Mouse (Mus musculus): ENCODE data around the gene 2210016F16Rik.
A peak's percentile ranks its signal among the peaks of the same experiment; 100 is the strongest.
"Not testable (repeated sequence)": the region's sequence is repeated elsewhere in the genome, so short reads cannot be mapped to it uniquely, and the experiment has no call there.

2210016F16Rik gene

DNA sequence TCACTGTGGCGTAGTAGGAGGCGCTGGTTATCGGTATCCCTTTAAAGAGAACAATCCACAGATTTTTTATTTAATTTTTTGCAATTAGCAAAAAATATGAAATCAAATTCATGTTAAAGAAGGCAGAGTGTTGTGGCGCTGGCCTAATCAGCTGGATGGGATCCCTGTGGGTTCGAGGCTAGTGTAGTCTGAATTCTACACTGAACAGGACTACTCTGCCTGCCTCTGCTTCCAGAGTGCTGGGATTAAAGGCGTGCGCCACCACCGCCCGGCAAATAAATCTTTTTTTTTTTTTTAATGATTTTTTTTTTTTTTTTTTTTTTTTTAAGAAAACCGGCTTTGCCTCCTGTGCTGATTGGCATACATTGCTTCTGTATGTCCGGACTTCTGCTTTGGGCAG is 654 bp downstream of the 2210016F16Rik start:
- DNase-seq (ENCODE audit: extremely low spot score, low read depth, low spot score): no peak

DNA sequence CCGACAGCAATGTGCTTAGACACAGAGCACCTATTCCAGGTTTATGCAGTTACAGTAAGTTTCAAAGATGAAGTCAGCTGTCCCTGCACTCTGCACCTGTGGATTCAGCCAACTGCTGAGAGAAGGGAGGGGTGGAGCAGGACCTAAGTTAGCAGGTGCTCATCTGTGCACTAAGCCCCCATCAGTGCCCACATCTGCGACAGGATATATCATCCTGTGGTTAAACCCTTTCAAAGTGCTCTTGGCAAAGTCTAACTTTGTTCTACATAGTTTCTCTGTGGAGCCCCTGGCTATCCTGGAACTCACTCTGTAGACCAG is 11.9 kb downstream of the 2210016F16Rik start:
- DNase-seq (ENCODE audit: extremely low spot score, low read depth, low spot score): no peak

DNA sequence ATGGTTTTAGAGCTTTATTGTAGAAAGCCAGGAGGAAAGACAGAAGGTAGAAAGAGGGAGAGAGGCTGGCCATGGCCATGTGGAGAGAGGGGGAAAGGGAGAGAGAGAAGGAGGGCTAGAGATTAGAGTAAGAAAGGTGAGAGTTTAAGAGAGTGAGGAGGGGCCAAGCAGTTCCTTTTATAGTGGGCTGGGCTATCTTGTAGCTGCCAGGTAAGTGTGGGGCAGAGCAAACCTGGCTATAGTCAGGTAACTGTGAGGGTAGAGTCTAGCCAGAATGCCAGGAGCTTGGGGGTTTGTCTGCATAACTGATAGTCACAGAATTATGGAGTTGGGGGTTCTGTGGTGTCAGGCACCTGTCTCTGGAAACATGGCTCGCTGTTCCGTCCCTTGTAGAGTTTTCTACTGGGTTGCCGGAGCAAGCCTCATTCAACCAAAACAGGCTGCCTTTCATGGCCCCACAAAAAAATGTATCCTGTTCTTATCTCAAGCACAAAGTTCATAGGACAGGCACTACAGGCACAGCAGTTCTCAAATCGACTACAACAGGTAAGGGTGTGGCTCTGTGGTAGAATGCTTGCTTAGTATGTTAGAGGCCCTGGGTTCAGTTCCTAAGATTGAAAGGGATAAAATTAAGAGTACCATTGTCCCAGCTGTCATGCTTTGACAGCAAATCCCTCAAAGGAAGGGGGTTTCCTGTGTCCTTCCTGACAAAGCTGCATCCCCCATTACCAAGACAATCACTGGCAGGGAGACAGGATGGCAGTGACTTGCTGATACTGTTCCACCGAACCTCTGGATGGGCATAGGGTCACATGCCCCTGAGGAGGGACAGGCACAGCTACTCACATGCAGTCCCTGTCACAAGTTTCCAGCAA is 12.5 kb downstream of the 2210016F16Rik start:
- no peak for DNase-seq (ENCODE audit: extremely low spot score, low read depth, low spot score)

DNA sequence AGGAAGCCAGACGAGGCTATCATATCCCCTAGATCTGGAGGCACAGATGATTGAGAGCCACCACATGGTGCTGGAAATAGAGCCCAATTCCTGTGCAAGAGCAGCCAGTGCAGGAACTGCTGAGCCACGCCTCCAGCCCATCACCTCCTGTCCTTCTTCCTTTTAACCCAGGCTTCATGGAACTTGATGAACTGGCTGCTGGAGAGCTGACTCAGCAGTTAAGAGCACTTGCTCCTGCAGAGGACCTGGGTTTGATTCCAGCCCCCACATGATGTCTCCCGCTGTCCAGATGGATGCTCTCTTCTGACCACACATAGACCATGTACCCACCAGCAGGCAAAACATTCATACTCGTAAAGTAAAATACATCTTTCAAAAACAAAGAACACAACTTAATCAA is 16.2 kb downstream of the 2210016F16Rik start:
- no peak for DNase-seq (ENCODE audit: extremely low spot score, low read depth, low spot score)

DNA sequence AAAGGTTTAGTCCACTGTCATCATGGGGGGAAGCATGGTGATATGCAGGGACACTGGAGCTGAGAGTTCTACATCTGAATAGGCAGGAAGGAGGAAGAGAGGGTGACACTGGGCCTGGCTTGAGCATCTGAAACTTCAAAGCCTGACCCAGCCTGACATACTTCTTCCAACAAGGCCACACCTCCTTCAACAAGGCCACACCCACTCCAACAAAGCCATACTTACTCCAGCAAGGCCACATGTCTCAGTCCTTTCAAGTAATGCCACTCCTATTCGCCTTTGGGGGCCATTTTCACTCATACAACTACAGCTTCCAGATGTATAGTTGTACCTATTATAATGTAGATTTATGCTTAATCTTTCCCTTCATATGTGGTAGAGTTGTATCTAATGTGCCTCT is 17.4 kb downstream of the 2210016F16Rik start:
- no peak for DNase-seq (ENCODE audit: extremely low spot score, low read depth, low spot score)

DNA sequence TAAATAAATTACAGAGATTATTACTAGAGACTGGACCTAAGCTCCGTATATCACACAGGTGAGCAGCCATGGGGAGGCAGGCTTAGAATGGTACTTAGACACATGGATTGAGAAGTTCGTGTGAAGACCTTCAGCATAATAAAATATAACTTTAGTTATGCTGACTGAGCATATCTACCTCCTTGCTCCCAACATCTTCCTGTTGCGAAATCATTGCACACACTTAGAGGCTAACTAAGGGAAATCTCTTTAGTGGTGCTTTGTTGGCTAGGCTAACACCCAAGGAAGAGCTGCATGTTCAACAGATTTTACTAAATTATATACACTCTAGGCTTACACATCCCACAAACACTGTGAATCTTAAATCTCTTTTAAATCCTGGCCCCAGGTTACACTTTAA is 18.7 kb downstream of the 2210016F16Rik start:
- no peak for DNase-seq (ENCODE audit: extremely low spot score, low read depth, low spot score)

DNA sequence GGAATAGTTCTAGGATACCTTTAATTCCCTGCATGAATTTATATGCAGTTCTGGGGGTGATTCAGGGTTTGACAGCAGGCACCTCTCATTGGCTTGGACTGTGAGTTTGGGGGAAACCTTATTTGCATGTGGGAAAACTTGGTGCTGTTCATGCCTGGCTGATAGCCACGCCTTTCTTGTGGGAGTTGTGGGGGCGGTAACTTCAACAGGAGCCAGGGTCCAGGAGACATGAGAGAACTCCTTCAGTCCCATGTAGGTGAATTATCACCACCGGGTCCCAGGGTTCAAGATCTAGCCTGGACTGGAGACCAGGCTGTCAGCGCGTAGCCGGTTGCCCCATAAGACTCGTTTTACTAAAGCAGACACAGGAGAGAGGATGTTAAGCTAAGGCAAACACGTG is 19.8 kb downstream of the 2210016F16Rik start:
- not testable (repeated sequence) for DNase-seq (ENCODE audit: extremely low spot score, low read depth, low spot score)

DNA sequence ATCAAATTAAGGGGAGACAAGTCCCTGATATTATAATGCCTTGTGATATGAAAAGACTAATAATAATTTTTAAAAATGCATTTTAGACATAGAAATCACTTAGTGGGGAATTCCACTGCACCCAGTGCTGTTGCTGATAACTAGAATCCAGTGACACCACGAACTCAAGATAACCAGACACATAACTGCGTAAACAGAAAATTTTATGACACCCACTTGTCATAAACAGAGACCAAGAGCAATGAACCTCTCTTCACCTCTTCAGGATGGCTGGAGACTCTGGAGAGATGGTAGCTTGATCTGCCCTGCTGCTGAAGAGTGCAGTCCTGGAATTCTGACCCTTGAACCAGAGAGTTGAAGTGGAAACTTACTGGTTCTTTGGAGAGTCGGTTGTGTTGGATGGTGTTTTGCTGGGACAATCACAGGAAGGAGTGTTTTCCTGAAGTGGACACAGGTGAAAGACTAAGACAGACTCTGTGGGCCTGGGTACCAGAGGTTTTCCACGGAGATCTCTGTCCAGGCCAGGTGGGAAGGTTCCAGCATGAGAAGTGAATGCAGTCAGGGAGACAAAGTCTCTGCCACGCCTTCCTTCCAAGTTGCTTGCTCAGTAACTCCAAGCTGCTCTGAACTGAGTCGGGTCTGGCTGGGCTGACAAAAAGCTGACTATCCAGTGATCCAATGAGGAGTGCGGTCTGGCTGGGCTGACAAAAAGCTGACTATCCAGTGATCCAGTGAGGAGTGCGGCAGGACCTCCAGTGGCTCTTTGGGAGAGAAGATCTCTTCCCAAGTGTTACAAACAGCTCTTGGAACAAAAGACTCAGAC is 20.5 kb downstream of the 2210016F16Rik start:
- no peak for DNase-seq (ENCODE audit: extremely low spot score, low read depth, low spot score)

DNA sequence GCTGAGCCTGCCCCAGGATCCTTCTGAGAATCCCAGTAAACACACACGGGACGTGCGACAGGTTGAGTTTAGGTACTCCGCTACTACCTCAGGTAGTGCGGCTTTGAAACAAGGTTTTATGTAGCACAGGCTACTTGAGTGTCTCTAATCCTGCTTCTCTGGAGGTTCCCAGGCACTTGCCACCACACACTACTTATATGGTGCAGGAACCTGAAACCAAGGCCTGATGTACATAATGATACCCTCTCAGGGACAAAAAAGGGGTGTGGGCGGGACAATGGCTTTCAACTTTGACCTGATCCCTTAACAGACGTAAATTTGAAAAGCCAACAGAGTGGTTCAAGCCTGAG is 25.7 kb downstream of the 2210016F16Rik start:
- DNase-seq (ENCODE audit: extremely low spot score, low read depth, low spot score): no peak

DNA sequence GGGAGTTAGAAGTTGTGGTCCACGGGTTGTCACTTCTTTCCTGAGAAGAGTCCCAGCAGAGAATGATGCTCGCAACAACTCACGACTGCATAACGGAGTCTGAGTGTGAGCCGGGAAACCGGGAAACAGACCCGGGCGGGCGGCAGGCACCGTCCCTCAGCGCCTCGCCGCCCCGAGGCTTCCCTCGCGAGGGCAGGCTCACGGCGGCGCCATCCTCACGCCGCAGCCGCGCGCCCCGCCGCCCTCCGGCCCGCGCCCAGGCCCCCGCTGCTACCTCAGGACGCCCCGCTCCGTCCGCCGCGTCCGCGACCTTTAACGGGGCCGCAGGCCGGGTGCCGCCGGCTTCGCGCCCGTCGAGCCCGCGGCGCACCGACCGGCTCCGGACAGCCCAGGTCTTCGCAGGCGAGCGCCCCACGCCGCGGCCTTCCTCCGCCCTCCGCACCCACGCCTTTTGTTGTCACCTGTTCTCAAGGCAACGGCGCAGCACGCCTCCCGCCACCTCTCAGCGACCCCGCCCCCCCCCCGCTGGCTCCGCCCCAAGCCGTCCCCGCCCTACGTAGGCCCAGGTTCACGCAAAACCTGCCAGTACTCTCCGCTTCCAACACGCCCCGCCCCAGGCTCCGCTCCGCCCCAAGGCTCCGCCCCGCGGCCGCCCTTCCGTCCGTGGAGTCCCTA is 26.3 kb downstream of the 2210016F16Rik start, which contains the start of gene Kif27:
TSS of gene Kif27 (minus strand) at position 494 of the 675 bp plus-strand sequence.
- DNase-seq (ENCODE audit: extremely low spot score, low read depth, low spot score): peak; percentile 52

DNA sequence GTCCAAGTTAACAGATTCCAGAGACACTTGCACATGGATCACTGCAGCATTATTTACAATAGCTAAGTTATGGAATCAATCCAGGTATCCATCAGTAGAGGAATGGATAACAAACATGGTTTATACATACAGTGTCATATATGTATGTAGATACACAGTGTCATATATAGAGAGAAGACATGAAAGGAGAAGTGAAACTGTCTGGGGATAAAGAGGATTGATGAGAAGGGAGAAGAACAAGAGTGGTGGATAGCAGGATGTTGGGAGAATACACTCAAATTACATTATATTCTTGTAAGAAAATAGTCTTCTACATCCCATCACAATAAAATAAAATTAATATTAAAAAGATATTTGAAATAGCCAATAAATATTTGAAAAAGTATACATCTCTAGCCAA is 32.0 kb downstream of the 2210016F16Rik start:
- DNase-seq (ENCODE audit: extremely low spot score, low read depth, low spot score): no peak

DNA sequence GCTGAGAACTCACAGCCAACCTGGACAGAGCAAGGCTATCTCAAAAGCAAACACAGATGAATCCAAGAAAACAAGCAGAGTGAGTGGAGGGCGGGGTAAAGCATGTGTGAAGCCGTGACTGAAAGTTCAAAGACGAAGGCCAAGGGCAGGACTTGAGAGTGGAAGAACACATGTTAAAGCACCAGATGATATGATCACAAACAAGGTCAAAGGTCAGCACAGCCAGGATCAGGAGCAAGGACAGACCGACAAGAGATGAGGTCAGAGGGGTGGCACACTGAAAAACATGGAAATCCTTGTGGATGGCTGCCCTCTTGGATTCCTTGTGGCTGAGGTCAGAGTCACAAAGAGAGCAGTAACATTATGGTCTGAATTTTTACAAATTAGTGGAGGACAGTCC is 34.4 kb downstream of the 2210016F16Rik start:
- no peak for DNase-seq (ENCODE audit: extremely low spot score, low read depth, low spot score)

DNA sequence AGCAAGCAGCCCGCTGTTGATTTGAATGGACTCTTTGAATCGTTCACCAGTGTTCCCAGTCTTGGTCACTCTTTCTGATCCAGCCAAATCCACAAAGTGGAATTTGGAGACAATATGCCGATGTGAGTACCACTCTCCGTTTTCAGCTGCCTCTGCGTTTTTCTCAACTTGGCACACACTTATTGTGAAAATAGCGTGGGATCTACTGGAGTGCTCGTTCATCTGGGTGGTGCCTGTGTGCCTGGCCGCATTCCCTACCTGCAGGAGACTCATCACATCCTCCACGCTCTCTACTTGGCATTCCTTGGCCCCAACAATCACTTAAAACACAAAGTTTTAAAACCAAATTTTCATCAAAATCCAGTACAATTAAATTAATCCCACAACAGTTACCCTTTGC is 40.5 kb downstream of the 2210016F16Rik start:
- DNase-seq (ENCODE audit: extremely low spot score, low read depth, low spot score): no peak

DNA sequence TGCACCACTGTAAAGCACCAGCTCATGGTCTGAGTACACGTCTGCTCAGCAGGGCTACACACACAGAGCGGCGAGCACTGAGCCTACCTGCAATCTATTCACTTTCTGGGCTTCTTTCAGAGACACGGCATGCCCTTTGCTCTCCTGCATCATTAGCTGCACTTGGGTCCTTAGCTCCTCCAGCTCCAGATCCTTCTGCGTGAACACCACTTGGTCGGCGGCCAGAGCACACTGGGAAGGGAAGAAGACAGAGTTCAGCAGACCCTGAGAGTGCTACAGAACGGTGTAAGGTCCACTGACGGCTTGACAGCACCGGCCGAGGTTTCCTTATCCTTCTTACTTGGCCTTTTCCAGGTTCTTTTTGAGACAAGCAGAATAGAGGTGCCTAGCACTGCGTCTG is 47.6 kb downstream of the 2210016F16Rik start:
- DNase-seq (ENCODE audit: extremely low spot score, low read depth, low spot score): no peak

DNA sequence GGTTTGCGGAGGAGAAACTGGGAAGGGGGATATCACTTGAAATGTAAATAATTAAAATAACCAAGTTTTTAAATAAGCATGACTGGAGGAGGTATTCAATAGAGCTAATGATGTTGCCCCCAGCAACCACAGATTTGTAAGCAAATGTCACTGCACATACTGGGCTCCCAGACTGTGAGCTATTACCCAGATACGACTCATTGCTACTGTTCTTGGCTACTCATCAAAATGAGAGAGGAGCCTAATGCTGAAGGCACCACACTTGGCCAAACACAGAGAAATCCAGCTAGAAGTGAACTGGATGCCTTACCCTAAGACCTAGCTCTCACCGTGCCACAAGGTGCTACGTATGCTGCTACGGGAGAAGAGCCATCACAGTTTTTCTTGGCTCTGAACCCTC is 50.9 kb downstream of the 2210016F16Rik start:
- no peak for DNase-seq (ENCODE audit: extremely low spot score, low read depth, low spot score)
